Mouse (Mus musculus): ENCODE measurements around the gene E330034G19Rik.
A peak's percentile ranks its signal among the peaks of the same experiment; 100 is the strongest.
"Not testable (repeated sequence)": the region's sequence is repeated elsewhere in the genome, so short reads cannot be mapped to it uniquely, and the experiment has no call there.

The E330034G19Rik gene

GRCm38 (mm10) chr14:24282276-24282675 is 10.7 kb upstream of the E330034G19Rik start:
- Histone ChIP-seq H3K36me3 (ENCODE audit: control insufficient read depth, insufficient read depth, low read length, poor library complexity, severe bottlenecking) (no peaks in the 10 kb centered on the region), H3K27me3 (ENCODE audit: control insufficient read depth, insufficient read depth, low read length, poor library complexity, severe bottlenecking) (no peaks in the 10 kb centered on the region)
- DNase-seq (ENCODE audit: low read depth, low spot score) = no peak

- Histone ChIP-seq H3K36me3 (ENCODE audit: control insufficient read depth, insufficient read depth, low read length, poor library complexity, severe bottlenecking) (no peaks in the 10 kb centered on the region), H3K27me3 (ENCODE audit: control insufficient read depth, insufficient read depth, low read length, poor library complexity, severe bottlenecking) (no peaks in the 10 kb centered on the region)
- DNase-seq (ENCODE audit: low read depth, low spot score) = no peak
Observed at GRCm38 (mm10) chr14:24286136-24286535, 6.9 kb upstream of the E330034G19Rik start.

DNA sequence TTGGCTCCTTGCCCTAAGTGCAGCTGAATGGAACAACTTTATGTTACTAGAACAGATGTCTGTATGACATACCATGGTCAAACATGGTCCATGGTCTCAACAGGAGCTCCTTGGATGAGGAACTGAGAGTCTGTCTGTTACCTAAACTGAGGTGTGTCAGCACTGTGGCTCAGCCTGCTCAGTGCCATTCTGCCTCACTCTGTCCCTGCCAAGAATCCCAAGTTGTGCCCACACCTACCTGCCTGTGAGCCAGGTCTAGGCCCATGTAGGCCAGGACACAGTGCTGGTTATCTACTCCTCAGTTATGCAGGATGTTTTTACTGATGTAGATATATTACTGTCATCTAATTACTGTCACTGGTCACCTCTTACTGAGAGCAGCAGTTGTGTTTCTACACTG is 2.3 kb upstream of the E330034G19Rik start:
- DNase-seq (ENCODE audit: low read depth, low spot score) = no peak
- H3K27me3 ChIP-seq (ENCODE audit: control insufficient read depth, insufficient read depth, low read length, poor library complexity, severe bottlenecking) = no peaks in the 10 kb centered on the region

DNA sequence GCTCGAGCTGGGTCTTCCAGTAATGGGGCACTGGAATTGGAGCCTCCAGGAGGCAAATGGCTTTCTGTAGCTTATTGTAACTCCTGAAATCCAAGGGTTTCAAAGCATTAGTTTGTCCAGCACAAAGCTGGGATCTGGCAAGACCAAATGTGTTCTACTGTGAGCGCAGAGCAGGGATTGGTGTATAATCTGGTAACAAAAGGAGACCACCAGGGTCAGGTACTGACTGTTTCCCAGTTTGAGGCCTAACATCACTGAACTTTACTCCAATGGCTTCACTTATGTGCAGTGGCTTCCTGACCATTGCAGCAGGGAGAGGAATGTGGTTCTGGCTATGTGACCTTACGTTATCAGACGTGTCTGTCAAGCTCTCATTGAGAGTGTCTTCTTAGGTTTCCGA is 617 bp downstream of the E330034G19Rik start:
- no peak for DNase-seq (ENCODE audit: low read depth, low spot score)
- H3K27me3 ChIP-seq (ENCODE audit: control insufficient read depth, insufficient read depth, low read length, poor library complexity, severe bottlenecking) = no peaks in the 10 kb centered on the region; the same call in 1 of the 2 replicates
- H3K36me3 ChIP-seq (ENCODE audit: control insufficient read depth, insufficient read depth, low read length, poor library complexity, severe bottlenecking) = no peaks in the 10 kb centered on the region

More for the DNA sequence above, 2.3 kb upstream of the E330034G19Rik start:
- no peaks in the 10 kb centered on the region for H3K36me3 ChIP-seq (ENCODE audit: control insufficient read depth, insufficient read depth, low read length, poor library complexity, severe bottlenecking)

DNA sequence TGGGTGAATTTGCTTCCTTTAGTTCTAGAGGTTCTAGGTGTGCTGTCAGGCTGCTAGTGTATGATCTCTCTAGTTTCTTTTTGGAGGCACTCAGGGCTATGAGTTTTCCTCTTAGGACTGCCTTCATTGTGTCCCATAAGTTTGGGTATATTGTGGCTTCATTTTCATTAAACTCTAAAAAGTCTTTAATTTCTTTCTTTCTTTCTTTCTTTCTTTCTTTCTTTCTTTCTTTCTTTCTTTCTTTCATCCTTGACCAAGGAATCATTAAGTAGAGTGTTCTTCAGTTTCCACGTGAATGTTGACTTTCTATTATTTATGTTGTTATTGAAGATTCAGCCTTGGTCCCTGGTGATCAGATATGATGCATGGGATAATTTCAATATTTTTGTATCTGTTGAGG is 9.1 kb downstream of the E330034G19Rik start:
- not testable (repeated sequence) for H3K36me3 ChIP-seq (ENCODE audit: control insufficient read depth, insufficient read depth, low read length, poor library complexity, severe bottlenecking); DNase-seq (ENCODE audit: low read depth, low spot score); H3K27me3 ChIP-seq (ENCODE audit: control insufficient read depth, insufficient read depth, low read length, poor library complexity, severe bottlenecking)

- Histone ChIP-seq H3K27me3 (ENCODE audit: control insufficient read depth, insufficient read depth, low read length, poor library complexity, severe bottlenecking) (no peaks in the 10 kb centered on the region), H3K36me3 (ENCODE audit: control insufficient read depth, insufficient read depth, low read length, poor library complexity, severe bottlenecking) (no peaks in the 10 kb centered on the region)
- no peak for DNase-seq (ENCODE audit: low read depth, low spot score)
Observed at GRCm38 (mm10) chr14:24306667-24307066, 13.7 kb downstream of the E330034G19Rik start.

DNA sequence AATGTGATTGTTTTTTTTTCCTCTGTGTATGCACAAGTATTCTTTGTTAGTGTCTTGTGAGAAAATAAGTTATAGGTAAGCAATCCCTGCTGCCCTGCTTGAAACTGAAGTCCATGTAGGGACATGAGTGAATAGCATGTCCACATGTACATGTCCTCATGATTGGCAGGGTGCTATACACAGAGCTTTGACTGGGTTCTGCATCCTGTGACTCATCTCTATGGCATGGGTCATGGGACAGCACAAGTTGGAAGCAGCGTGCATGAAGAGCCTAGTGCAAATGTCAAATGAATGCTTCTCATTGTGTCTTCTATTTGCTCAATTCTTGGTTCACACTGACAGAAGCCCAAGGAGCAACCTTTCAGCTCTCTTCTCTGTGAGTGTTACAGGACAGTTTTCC is 14.1 kb downstream of the E330034G19Rik start:
- Histone ChIP-seq H3K36me3 (ENCODE audit: control insufficient read depth, insufficient read depth, low read length, poor library complexity, severe bottlenecking) (no peaks in the 10 kb centered on the region), H3K27me3 (ENCODE audit: control insufficient read depth, insufficient read depth, low read length, poor library complexity, severe bottlenecking) (no peaks in the 10 kb centered on the region)
- DNase-seq (ENCODE audit: low read depth, low spot score) = no peak

GRCm38 (mm10) chr14:24311110-24311509 is 18.1 kb downstream of the E330034G19Rik start:
- peak; percentile 49 for DNase-seq (ENCODE audit: low read depth, low spot score)
- Histone ChIP-seq H3K36me3 (ENCODE audit: control insufficient read depth, insufficient read depth, low read length, poor library complexity, severe bottlenecking) (no peaks in the 10 kb centered on the region), H3K27me3 (ENCODE audit: control insufficient read depth, insufficient read depth, low read length, poor library complexity, severe bottlenecking) (no peaks in the 10 kb centered on the region)

DNA sequence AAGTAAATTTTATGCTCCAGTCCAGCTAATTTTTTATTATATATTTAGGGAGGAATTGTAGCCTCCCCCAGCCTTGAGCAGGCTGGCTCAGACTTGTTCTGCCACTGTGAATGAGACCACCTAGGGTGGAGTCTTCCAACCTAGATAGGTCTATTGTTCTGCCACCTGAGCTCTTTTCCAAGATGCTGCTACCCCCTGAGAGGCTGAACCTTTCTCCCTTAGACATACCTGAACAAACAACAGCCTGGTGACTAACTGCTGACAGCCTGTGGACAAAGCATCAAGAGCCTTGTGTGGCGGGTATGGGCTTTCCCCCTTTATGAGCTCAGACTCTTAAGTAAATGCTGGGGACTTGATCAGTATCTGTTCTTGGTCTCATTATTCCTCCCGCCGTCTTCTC is 54.0 kb downstream of the E330034G19Rik start:
- DNase-seq (ENCODE audit: low read depth, low spot score); H3K36me3 ChIP-seq (ENCODE audit: control insufficient read depth, insufficient read depth, low read length, poor library complexity, severe bottlenecking): not testable (repeated sequence)

GRCm38 (mm10) chr14:24358295-24358951 is 65.4 kb downstream of the E330034G19Rik start:
- peak; percentile 5 for DNase-seq (ENCODE audit: low read depth, low spot score)
- no peaks in the 10 kb centered on the region for H3K27me3 ChIP-seq (ENCODE audit: control insufficient read depth, insufficient read depth, low read length, poor library complexity, severe bottlenecking)
- H3K36me3 ChIP-seq (ENCODE audit: control insufficient read depth, insufficient read depth, low read length, poor library complexity, severe bottlenecking) = no peaks in the 10 kb centered on the region

More for the DNA sequence above, 54.0 kb downstream of the E330034G19Rik start:
- not testable (repeated sequence) for H3K27me3 ChIP-seq (ENCODE audit: control insufficient read depth, insufficient read depth, low read length, poor library complexity, severe bottlenecking)

Measured in splenic B cell, adult 2 months (primary cell).